ENCODE assay signal across 8 mouse cellular contexts in the genomic region with DNA sequence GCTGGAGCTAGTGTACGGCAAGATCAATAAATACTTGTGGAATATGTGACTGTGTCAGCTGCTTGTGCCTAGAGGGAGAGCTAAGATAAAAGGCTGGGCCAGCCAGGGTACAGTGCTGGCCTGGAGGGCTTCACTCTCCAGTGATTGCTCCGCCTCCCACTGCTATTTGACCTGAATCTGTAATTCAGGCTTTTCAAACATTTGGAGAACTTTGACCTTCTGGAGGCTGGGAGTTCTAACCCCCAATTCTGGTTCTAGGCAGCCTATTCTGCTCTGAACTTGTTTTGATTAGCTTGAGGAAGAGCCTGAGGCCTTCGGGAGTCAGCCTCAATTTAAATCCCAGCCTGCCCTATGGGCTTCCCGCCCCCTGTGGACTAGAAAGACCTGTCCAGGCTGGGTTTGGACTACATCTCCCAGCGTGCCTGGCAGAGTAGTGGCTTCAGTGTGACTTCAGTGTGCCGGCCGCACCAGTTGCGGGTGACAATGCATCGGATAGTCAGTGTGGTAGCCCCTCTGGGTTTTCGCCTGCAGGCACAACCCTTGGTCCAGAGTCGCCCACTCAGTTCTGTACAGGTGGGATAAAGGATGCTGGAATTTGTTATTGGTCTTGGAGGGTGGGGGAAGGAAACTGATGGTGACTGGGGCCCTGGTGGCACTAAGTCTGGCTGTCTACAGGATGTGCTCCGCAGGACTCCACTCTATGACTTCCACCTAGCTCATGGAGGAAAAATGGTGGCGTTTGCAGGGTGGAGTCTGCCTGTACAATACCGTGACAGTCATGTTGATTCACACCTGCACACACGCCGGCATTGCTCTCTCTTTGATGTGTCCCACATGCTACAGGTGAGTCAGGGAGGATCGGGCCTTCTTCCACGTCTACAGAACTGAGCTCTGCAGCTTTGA. TPM values are rescaled to one million over a fixed set of nuclear protein-coding genes. Genes with fewer than 3 reads are reported as not detected.
DNase-seq lines count a peak whose midpoint lies in the region; ATAC-seq lines count a peak whose summit lies in the region.

TSS of gene Amt (plus strand) at position 401 of the 903 bp plus-strand sequence.

- 0 out of 2 replicates have a peak within 1 kb of the TSS, but pooled peaks have one; percentile 28 for H3K27ac ChIP-seq in embryonic facial prominence, embryonic 11.5 days (replicated peaks; ENCODE audit: low read depth, low read length)
- peak within 1 kb of the TSS; percentile 78 for H3K27ac ChIP-seq in intestine, embryonic 16.5 days (ENCODE audit: low read length)
- H3K27ac ChIP-seq in limb, embryonic 13.5 days, result no peak within 1 kb of the TSS

- H3K4me3 ChIP-seq in embryonic facial prominence, embryonic 11.5 days (ENCODE audit: low read depth, low read length), result peak within 1 kb of the TSS; percentile 27
- peak within 1 kb of the TSS; percentile 31 for H3K4me3 ChIP-seq in intestine, embryonic 16.5 days (ENCODE audit: low read length)
- H3K4me3 ChIP-seq in limb, embryonic 13.5 days, result peak within 1 kb of the TSS; percentile 24

- peak within 1 kb of the TSS; percentile 63 for H3K9ac ChIP-seq in embryonic facial prominence, embryonic 11.5 days (replicated peaks; ENCODE audit: low read length)
- H3K9ac ChIP-seq in intestine, embryonic 16.5 days (ENCODE audit: low read depth, low read length), result peak within 1 kb of the TSS; percentile 57
- peak within 1 kb of the TSS; percentile 31 for H3K9ac ChIP-seq in limb, embryonic 13.5 days

- 17% methylated on average over 18 of the region's 18 CpGs for WGBS in embryonic facial prominence, embryonic 11.5 days
- 20% methylated on average over 18 of the region's 18 CpGs for WGBS in intestine, embryonic 16.5 days
- 25% methylated on average over 18 of the region's 18 CpGs for WGBS in limb, embryonic 13.5 days

- no peaks in the 10 kb centered on the region; the same call in 1 of the 2 replicates for H3K36me3 ChIP-seq in embryonic facial prominence, embryonic 11.5 days (replicated peaks; ENCODE audit: control insufficient read depth, insufficient read depth, low read depth, low read length)
- no peaks in the 10 kb centered on the region for H3K36me3 ChIP-seq in intestine, embryonic 16.5 days (ENCODE audit: control insufficient read depth, insufficient read depth, low read length)
- peaks cover 36% of the 10 kb centered on the region for H3K36me3 ChIP-seq in limb, embryonic 13.5 days

- ATAC-seq in embryonic facial prominence, embryonic 11.5 days (replicated peaks; ENCODE audit: insufficient number of reproducible peaks, low FRiP score, low TSS enrichment, low read depth), result peak; percentile 81
- ATAC-seq in intestine, embryonic 16.5 days, result peak; percentile 86
- ATAC-seq in limb, embryonic 13.5 days (ENCODE audit: low FRiP score, low read depth), result 0 out of 2 replicates have a peak, but pooled peaks have one; percentile 48

- H3K9me3 ChIP-seq in embryonic facial prominence, embryonic 11.5 days (replicated peaks; ENCODE audit: control insufficient read depth, low read length), result no peaks in the 10 kb centered on the region
- no peaks in the 10 kb centered on the region for H3K9me3 ChIP-seq in intestine, embryonic 16.5 days (ENCODE audit: control insufficient read depth, low read length)
- no peaks in the 10 kb centered on the region for H3K9me3 ChIP-seq in limb, embryonic 13.5 days

- no peaks in the 10 kb centered on the region for H3K27me3 ChIP-seq in embryonic facial prominence, embryonic 11.5 days (ENCODE audit: control insufficient read depth, insufficient read depth, low read length)
- no peaks in the 10 kb centered on the region for H3K27me3 ChIP-seq in intestine, embryonic 16.5 days (replicated peaks; ENCODE audit: control insufficient read depth, insufficient read depth, low read length)
- no peaks in the 10 kb centered on the region for H3K27me3 ChIP-seq in limb, embryonic 13.5 days

- H3K4me2 ChIP-seq in embryonic facial prominence, embryonic 11.5 days (ENCODE audit: low read depth, low read length), result peak within 1 kb of the TSS; percentile 47
- H3K4me2 ChIP-seq in intestine, embryonic 16.5 days (ENCODE audit: low read depth, low read length), result peak within 1 kb of the TSS; percentile 41
- H3K4me2 ChIP-seq in limb, embryonic 13.5 days (replicated peaks), result peak within 1 kb of the TSS; percentile 46

- 0 out of 2 replicates have a peak, but pooled peaks cover 4% of the 10 kb centered on the region for H3K4me1 ChIP-seq in embryonic facial prominence, embryonic 11.5 days (ENCODE audit: control insufficient read depth, insufficient read depth, low read length)
- H3K4me1 ChIP-seq in intestine, embryonic 16.5 days (ENCODE audit: control insufficient read depth, insufficient read depth, low read length), result peaks cover 7% of the 10 kb centered on the region; the same call in 1 of the 2 replicates
- 0 out of 2 replicates have a peak, but pooled peaks cover 7% of the 10 kb centered on the region for H3K4me1 ChIP-seq in limb, embryonic 13.5 days

- peak; percentile 71 for DNase-seq in urinary bladder, postnatal 14 days (ENCODE audit: low spot score)
- no peak for DNase-seq in urinary bladder, postnatal 10 days (ENCODE audit: low spot score)
- DNase-seq in embryonic facial prominence, embryonic 11.5 days (ENCODE audit: low spot score), result peak; percentile 77
- peak; percentile 54 for DNase-seq in neural tube, embryonic 10.5 days (ENCODE audit: extremely low spot score, low spot score)
- DNase-seq in thymus, postnatal 4 days, result no peak
- no peak for DNase-seq in gastrocnemius, adult 8-10 months (ENCODE audit: low spot score in 2 of 2)

RNA-seq across cellular contexts. Expression of gene Amt, which starts in this region (rescaled TPM):
- polyA plus RNA-seq in embryonic facial prominence, embryonic 11.5 days (2014; fragmentation: Nextera tagmentation; extraction: Ambion mirVana), result 14.6 and 16.4 TPM in 2 replicates
- 15.5 TPM in 2 replicates for polyA plus RNA-seq in intestine, embryonic 16.5 days (2015; fragmentation: Nextera tagmentation; extraction: Ambion mirVana)
- 13.5 and 13.7 TPM in 2 replicates for polyA plus RNA-seq in limb, embryonic 13.5 days (2015; fragmentation: Nextera tagmentation; extraction: Ambion mirVana)
- total RNA-seq in gastrocnemius, adult 8-10 months (2022), result 1 to 10 TPM in 1 of 4 experiments, under 1 TPM in 3; 0.32 to 1.3 (median 0.54) TPM

Comparison
In these comparisons a context has a peak if more than half of its experiments do, and no peak if none do; other contexts are left out.
1. DNase-seq: peak in urinary bladder, postnatal 14 days (single experiment), embryonic facial prominence, embryonic 11.5 days (single experiment) and neural tube, embryonic 10.5 days (single experiment); none in urinary bladder, postnatal 10 days (single experiment), thymus, postnatal 4 days (single experiment) and gastrocnemius, adult 8-10 months (0 of 2).
2. Peak in every context shown above with its lines, with median percentiles within 50 percentile points of each other: ATAC-seq, H3K4me2 ChIP-seq, H3K4me3 ChIP-seq and H3K9ac ChIP-seq.